8 mouse cellular contexts compared by ENCODE assay signal in genomic region chr4:150281018-150281761, GRCm38 (mm10). TPM values are rescaled to one million over a fixed set of nuclear protein-coding genes. Genes with fewer than 3 reads are reported as not detected.
DNase-seq lines count a peak whose midpoint lies in the region; ATAC-seq lines count a peak whose summit lies in the region.

Gene Rere (plus strand): TSS chr4:150281646.

- H3K27me3 ChIP-seq in hindbrain, embryonic 15.5 days, result no peaks in the 10 kb centered on the region

- H3K4me2 ChIP-seq in hindbrain, embryonic 15.5 days, result peak within 1 kb of the TSS; percentile 80

- peak within 1 kb of the TSS; percentile 93 for H3K9ac ChIP-seq in hindbrain, embryonic 15.5 days

- peaks cover 32% of the 10 kb centered on the region for H3K4me1 ChIP-seq in hindbrain, embryonic 15.5 days (replicated peaks)

- peak; percentile 95 for DNase-seq in R1 (ENCODE audit: low read depth, low spot score)
- DNase-seq in cerebellum, postnatal 25 days, result peak; percentile 99
- peak; percentile 99 for DNase-seq in frontal cortex, postnatal 36 days (ENCODE audit: low spot score in 2 of 2)
- peak; percentile 96 for DNase-seq in left cerebral cortex, adult 11 months (ENCODE audit: low spot score)
- DNase-seq in lung, postnatal 4 days, result peak; percentile 98 to 99
- peak; percentile 97 for DNase-seq in retina, postnatal 7 days (ENCODE audit: low read depth, low spot score)
- peak; percentile 98 for DNase-seq in urinary bladder, adult 2 months (ENCODE audit: low spot score)

- under 1% methylated on average over 49 of the region's 60 CpGs for WGBS in hindbrain, embryonic 15.5 days

- no peaks in the 10 kb centered on the region for H3K36me3 ChIP-seq in hindbrain, embryonic 15.5 days

- H3K27ac ChIP-seq in hindbrain, embryonic 15.5 days (replicated peaks), result peak within 1 kb of the TSS; percentile 99

- ATAC-seq in hindbrain, embryonic 15.5 days (ENCODE audit: low FRiP score, low read depth), result peak; percentile 97

- H3K4me3 ChIP-seq in hindbrain, embryonic 15.5 days, result peak within 1 kb of the TSS; percentile 85

- no peaks in the 10 kb centered on the region for H3K9me3 ChIP-seq in hindbrain, embryonic 15.5 days

RNA-seq across cellular contexts. Expression of gene Rere, which starts in this region (rescaled TPM):
- 32.5 and 33.8 TPM in 2 replicates for polyA plus RNA-seq in hindbrain, embryonic 15.5 days (2015; fragmentation: Nextera tagmentation; extraction: Ambion mirVana)
- 30.0 and 66.3 TPM in 2 replicates for polyA plus RNA-seq in urinary bladder, adult 2 months (2012; rRNA removed)

Comparison
In these comparisons a context has a peak if more than half of its experiments do, and no peak if none do; other contexts are left out.
1. Peak in every context shown above with its lines: DNase-seq, ATAC-seq, H3K4me3 ChIP-seq and H3K27ac ChIP-seq.